Mouse (Mus musculus) spleen, adult 2 months (tissue): ENCODE results near the gene St3gal5.

ENCODE experiments used
- CTCF ChIP-seq: fragments of 200-500 bp; IDR thresholded peaks from 2 replicates; pipeline ENCODE4 v1.5.1; 2011; ENCODE audit warnings: mild to moderate bottlenecking, inconsistent platforms; ENCODE audit not compliant: insufficient read depth, insufficient read length, insufficient replicate concordance; ENCODE audit errors: extremely low read depth
- POLR2A ChIP-seq: fragments of 200-500 bp; IDR thresholded peaks from 2 replicates; pipeline ENCODE4 v1.6.1; 2011; ENCODE audit warnings: low read depth, low read length, inconsistent platforms

DNA sequence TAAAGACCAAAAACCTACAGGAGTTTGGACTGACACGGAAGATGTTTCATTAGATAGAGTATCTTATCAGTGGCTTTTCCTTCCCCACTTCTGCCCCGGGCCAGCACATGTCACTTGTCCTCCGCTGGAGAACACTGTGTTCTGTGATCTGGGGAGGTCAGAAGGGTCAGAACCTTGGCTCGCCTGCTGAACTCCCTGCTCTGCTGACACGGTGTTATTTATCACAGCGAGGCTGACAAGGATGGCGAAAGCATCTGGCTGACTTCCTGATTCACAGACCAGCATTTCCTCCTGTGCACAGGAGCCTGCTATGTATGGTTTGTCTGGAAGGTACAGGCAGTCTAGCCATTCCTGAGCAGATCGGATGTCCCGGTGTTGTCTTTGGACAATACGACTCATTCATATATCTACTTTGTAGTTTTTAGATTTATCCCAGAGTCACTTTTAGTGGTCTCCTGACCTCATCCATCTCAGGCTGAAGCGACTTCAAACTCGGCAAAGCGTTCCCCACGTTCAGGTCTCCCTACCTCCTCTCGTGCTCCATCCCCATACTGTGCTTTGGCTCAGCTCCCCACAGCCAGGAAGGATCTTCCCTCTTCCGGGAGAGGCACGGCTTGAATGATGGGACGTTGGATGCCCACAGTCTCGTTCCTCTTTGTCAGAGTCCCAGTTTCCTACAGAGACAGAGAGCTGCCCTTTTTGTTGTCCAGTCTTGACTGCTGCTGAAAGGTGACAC is 64.9 kb downstream of the St3gal5 start:
- TF ChIP-seq CTCF (no peak), POLR2A (no peak)
